Mouse (Mus musculus) liver, embryonic 14.5 days (tissue): ENCODE measurements around the gene Hnrnpa2b1.

ENCODE experiments used
- CTCF ChIP-seq: IDR thresholded peaks from 2 replicates; pipeline ENCODE4 v1.5.1; 2016; ENCODE audit warnings: antibody characterized with exemption, low read depth, control low read depth
- EP300 ChIP-seq: IDR thresholded peaks from 2 replicates; pipeline ENCODE4 v1.6.1; 2016; ENCODE audit warnings: antibody characterized with exemption, low read depth

GRCm38 (mm10) chr6:51416433-51416832, 53.3 kb downstream of the Hnrnpa2b1 start:
- TF ChIP-seq CTCF (no peak), EP300 (no peak)
